Mouse (Mus musculus) layer of hippocampus, adult 9-10 months (tissue): ENCODE data around the gene Enpp5.
A peak's percentile ranks its signal among the peaks of the same experiment; 100 is the strongest.

Source experiments
- DNase-seq: peaks from one replicate; pipeline ENCODE4 v3.0.0; 2022; ENCODE audit warnings: low spot score

The Enpp5 gene

DNA sequence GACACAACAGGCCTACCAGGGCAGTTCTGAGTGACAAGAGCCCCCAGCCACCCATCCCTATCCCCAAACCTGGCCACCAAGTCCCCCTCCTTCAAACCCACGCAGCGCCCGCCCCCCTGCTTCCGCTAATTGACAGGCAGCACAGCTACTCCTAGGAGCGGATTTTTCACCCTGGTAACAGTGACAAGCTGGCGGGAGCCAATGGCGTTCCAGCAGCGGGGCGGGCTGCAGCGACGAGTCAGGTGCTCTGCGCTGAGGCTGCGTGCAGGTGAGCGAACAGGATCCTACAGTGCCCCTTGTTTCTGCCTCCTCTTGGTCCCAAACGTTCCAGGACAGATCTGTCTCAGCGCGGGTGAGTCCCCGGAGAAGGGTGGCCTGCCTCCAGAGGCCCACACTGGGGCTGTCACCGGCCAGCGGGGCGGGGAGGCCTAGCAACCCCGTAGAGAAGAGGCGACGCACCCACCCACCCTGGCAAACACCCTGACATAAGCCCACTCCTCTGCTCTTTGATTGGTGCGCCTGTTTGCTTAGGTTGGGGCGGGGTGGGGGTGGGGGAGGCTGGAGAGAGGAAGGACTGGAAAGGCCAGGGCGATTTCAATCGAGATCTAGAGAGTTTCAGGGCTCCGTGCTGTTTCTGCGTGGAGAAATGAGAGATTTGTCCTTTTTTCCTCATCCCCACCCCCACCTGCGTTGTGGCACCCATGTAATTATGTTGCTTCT is at the start of gene Enpp5:
Gene Enpp5, plus strand, starts transcription at position 183 of the 720 bp plus-strand sequence.
- DNase-seq: peak; percentile 59

DNA sequence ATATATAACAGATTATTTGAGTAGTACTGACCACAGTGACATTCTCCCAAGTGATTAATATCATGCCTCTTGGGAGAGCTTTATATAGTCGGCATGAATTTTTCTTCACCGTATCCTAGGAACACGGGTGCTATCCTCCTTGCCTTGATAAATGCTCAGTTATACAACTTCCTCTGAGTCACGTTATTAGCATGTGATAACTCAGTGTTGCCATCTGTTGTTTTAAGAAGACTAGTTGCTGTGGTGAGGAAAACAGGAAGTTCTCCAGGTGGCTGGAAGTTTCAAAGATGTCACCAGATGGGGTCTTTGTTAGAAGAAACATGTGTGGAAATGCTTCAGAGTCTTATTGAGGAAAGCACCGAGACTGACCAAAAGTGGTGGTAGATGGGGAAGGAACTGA is 49.0 kb upstream of the Enpp5 start:
- DNase-seq: no peak

DNA sequence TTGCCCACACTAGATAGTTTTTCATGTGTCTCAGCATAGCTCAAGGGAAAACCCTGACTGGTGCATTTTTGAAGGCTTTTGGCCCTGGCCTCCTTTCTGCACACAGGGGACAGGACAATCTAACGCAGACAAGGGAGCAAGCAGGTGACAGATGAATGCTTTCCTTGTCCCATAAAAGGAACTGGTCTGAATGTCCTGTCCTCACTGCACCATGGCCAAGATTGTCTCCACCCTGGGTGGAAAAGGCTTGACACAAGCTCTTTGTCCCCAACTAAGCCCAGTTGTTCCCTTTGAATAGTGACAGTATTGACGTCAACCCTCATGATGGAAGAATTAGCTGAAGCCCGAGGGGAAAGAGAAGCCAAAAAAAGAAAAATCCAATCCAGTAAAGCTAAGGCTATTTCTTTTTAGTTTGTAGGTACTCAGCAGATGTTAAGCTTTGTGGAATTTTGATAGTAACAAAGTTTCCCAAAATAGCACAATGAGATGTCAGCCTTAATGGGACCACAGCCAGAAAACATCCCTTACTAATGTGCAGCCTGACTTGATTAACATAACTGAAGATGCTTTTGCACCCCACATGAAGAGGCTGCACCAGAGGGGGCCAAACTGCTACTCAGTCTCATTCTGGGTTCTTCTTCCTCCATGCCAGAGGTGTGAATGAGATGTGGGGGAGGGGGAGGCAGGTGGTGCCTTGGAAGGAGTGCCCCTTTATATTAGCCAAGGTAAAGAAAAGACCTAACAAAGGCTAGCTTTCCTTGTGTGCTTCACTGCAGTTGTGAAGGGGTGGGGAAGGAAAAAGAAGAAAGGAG is 47.6 kb upstream of the Enpp5 start:
- no peak for DNase-seq

DNA sequence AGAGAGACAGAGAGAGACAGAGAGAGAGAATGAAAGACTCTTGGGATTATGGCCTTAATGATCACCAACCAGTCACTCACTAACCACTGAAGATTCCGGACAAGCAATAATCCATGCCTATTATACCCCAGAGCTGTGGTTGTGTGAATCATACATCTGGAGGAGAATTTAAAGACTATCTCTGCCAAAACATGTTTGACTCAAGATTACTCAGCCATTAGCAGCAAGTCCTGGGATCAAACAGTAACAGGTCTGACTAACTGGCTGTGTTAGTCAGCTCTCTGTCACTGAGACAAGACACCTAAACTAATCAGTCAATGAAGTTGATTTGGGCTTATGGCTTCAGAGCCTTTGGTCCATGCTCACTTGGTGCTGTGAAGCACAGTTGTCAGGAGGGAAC is 43.6 kb upstream of the Enpp5 start:
- no peak for DNase-seq

DNA sequence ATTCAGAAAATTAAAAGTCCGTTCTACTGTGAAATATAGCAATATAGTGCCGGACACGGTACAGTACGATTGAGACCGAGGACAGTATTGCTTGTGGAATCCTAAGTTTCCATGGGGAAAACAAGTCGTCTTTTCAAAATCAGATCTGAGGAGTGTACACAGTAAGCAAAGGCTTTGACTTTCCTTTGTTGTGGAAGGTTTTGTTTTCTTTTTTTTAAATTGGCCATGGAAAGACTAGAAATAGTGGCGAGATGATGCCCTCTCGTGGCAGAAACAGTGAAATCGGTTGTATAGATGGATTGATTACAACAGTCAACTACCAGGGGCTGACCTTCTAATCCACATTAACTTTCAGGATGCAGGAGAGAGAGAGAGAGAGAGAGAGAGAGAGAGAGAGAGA is 40.0 kb upstream of the Enpp5 start:
- DNase-seq: peak; percentile 57

DNA sequence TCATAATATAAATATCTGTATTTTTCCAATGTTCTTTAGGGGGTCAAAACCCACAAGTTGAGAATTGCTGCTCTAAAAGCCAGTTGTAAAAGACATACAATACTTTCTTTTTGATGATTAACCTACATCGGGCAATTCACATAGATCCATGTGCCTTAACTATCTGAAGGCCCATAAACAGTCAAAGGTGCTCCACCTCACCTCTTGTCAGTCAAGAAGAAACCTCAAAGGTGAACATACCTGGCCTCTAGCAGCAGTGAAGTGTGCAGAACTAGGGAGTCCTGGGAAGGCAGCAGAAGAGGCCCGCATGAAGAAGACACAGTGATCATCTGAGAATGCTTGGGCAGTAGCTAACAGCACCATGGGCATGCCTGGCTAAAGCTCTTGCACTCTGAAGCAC is 38.2 kb upstream of the Enpp5 start:
- no peak for DNase-seq

DNA sequence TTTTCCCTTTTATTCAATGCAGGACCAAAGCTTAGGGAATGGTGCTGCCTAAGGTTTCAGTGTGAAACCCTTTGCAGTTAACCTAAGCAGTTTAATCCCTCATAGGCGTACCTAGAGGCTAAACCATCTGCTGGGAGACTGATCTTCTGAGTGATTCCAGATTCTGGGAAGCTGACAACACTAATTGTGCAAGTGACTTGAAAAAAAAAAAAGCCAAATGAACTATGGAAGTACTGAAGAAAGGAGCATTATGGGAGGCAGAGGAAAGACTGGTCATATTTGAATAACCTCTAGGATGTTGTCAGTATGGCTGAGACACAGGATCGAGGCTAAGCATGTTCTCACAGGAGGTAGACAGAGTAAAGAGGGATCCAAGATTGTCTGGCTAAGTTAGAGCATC is 36.3 kb upstream of the Enpp5 start:
- DNase-seq: no peak

DNA sequence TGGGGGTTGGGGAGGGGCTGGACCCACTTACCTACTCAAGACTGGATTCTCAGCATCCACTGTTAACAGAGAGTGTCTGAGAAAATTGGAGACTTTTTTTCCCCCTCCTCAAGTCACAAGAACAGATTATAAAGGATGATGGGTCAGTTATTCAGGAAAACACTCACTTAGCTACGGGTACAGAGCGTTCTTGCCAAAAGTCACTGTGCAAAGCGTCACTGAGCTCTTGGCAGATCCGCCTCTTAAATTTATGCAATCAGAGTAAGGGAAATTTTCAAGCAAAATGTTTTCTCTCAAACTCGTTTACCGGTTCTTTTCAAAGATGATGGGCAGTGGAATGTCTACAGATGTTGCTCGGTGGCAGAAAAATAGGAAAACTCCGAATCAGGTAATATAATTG is 35.8 kb upstream of the Enpp5 start:
- DNase-seq: no peak

DNA sequence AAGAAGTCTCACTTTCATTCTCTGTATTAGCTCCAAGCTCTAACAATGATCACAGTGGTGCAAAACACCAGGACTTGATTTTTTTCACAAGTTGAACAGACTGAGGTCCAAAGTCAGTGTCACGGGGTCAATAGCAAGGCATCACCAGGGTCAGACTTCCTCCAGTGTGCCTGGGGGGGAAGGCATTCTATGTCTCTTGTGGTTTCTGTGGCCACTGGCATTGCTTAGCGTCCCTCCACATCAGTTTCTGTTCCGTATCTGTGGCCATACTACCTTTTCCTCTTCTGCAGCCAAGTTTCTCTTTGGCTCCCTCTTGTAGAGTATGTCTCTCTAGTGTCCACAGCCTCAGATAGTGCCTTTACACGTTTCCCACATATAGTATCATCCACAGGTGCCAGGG is 25.2 kb upstream of the Enpp5 start:
- no peak for DNase-seq

DNA sequence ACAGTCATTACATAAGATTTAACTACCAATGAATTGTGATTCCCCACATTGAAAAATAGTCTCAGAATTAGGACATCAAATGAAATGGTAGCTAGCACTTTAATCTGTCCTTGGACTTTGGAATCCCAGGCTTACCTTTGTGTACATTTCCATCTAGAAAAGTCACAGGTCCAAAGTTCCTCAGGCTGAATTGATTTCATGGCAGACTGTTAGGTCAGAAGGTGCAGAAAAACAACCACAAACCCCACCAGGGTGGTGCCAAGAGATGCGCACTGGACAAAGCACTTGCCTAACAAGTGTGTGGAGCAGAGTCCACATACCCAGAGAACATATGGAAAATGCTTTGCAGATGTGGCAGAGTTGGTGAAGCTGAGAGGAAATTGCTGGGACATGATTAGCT is 21.5 kb upstream of the Enpp5 start:
- no peak for DNase-seq

DNA sequence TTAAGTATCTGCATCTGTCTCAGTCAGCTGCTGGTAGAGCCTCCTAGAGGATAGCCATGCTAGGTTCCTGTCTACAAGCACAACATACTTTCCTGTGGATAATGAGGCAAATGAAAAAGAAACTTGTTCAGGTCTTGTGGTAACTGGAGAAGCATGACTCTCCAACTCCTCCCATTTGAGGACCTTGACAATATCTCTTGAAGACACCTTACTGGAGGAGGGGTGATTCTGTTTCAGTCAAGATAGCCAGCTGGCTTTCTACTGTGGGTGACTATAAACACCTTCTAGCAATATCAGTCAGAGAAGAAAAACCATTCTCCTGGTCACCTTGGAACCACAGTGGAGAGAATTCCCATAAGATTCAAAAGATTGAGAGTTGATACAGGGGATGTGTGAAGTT is 20.5 kb upstream of the Enpp5 start:
- DNase-seq: no peak

DNA sequence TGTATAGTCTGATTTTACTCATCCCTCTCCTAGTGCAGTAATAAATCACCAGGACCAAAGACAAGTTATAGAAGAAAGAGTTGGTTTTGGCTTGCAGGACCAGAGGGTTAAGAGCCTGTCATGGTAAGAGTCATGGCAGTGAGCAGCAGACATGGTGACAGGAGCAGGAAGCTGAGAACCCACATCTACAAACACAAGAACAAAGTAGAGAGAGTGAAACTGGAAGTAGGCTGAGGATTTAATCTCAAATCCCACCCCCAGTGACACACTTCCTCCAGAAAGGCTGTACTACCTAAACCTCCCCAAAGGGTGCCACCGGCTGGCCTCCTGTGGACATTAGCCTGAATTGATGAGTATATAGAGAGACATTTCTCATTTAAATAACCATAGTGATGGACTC is 17.8 kb upstream of the Enpp5 start:
- DNase-seq: no peak

DNA sequence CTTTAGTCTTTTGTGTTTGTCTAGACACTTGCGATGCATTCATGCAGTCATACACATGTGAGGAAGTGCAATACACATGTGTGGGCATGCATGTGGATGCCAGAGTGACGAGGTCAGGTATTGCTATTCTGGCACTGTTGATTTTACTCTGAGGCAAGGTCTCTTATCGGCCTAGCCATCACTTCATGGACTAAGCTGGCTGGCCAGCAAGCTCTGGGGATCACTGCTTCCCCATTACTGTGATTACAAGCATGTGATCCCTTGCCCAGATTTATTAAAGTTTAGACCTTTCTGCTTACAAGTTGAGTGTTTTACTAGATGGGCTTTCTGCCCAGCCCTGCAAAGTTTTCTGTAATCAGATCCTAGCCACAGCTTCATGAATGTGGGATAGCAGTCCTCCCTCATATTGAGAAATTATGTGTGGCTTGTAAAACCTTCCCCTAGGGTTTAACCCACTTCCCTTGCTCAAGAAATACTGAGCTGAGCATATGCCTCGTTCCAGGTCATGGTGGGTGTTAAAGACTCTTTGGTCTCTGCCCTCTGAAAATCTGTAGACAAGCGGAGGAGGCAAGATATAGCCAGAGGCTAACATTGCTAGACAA is 17.2 kb upstream of the Enpp5 start:
- no peak for DNase-seq

DNA sequence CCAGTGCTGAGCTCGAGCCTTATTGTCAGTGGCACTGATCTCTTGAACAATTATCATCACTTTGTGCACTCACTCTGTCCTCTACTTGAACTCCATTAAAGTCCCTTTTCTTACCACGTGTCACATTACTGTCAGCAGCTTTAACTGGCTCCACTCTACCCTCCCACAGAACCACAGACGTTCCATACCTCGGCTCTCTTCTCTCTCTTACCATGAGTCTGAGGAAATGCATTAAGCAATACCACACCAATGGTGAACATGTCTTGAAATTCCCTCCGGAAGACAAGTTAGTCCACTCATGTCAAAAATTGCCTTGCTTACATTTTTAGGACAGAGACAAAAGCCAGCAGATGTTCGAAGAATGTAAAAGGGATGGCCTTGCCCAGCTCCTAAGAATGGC is 9.7 kb upstream of the Enpp5 start:
- DNase-seq: no peak

DNA sequence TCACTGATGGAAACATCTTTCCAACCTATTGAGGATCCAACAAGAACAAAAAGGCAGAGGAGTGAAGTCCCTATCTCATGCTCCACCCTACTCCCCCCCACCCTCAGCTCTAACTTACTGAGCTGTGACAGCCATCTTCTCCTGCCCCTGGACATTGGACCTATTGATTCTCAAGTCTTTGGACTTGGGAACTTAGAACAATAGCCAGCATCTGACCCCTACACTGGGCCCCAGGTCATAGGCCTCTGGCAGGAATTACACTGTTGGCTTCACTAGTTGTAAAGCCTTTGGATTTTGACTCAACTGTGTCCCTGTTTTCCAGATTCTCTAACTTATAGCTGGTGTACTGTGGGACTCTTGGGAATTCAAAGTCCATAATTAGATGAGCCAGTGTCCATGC is 6.9 kb upstream of the Enpp5 start:
- no peak for DNase-seq

DNA sequence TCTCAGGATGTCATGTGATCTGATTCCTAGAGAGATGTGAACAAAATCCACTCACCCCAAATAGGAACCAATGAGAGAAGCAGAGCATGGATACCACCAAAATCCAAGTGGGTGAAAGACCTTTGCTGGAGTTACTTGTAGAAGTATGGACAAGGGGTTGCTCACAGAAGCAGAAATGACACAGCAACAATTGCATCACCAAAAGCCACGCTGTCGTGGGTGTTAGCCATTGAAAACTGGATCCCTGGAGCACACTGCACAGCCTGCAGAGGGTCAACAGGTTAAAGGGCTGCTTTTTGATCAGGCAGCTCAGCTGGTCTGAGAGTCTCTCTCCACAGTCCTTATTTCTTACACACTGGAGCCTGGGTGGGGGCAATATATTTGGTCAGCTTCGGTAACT is 3.0 kb upstream of the Enpp5 start:
- no peak for DNase-seq

DNA sequence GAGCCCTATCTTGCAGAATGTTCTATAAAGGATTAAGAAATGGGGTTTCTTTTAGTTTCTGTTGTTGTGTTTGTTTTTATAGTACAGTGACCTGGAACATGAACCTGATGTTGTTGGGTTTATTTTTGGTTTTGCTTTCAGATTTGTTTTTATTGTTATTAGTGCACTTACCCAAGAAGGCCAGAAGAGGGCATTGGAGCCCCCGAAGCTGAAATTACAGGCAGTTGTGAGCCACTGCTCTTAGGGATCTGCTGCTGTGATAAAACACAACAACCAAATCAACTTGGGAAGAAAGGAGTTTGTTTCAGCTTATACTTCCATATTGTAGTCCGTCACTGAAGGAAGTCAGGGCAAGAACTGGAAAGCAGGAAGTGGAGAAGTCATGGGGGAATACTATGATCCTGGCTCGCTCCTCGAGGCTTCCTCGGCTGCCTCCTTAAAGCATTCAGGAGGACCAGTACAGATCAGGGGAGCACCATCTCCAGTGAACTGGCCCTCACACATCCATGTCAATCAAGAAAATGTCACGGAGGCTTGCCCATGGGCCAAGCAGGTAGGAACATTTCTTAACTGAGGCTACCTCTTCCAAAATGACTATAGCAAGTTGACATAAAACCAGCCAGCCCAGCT is 2.4 kb upstream of the Enpp5 start:
- DNase-seq: no peak

DNA sequence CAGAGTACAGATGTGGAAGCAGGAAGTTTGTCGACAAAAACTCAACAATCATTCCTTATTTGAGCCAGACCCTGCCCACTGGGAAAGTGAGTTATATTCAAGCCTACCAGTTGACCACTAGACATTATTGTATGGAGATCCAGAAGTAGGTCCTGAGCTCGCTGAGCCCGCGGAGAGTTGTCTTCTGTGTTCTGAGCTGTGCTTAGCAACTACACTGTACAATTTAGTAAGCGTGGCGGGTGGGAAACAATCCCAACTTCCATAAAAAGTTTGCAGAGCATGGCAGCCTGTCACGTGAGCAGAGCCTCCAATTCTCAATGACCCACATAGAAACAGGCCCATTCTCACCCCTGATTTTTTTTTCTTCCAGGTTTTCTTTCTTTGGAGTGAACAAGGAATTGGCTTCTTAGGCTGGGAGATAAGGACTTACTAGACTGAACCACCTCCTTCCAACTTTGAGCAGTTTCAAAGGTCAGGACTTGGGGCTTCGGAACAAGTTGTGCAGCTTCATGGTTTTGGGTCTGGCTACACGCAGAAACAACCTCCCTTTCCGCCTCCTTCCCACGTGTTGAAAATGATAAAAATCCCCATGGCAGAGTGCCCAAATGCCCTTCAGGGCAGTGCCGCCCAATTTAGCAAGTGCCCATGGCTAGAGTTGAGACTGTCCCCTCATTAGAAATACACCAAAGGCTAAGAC is 1.3 kb upstream of the Enpp5 start:
- DNase-seq: no peak

DNA sequence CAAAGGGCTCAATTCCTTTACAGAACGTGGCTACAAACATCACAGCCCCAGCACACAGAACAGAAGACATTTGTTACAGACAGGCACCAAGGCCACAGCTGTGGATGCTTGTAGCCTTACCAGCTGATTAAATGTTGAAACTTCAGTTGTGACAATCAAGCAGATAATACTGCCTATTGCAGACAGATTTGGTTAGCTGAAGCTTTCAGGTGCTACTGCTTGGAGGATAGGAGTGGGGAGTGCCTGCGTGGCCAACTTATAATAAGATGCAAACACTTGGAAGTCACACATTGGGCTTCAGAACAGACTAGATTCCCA is 811 bp upstream of the Enpp5 start:
- DNase-seq: no peak

DNA sequence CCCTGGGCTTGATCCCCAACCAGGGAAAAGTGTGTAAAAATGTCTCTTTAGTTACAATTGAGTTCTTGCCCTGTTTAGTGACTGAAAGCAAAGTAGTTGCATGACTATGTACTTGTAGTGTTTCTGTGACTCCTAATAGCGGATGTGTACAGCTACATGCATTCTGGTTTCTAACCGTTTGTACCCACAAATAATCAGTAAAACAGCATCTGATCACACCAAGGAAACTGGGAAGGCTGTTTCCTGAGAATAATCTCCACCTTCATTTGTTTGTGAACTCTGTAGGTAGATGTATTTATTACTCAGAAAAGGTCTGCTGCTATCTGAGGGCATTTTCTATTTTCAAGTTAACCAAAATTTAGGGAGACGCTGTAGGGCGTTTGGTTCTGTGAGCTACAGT is 4.5 kb downstream of the Enpp5 start:
- no peak for DNase-seq

DNA sequence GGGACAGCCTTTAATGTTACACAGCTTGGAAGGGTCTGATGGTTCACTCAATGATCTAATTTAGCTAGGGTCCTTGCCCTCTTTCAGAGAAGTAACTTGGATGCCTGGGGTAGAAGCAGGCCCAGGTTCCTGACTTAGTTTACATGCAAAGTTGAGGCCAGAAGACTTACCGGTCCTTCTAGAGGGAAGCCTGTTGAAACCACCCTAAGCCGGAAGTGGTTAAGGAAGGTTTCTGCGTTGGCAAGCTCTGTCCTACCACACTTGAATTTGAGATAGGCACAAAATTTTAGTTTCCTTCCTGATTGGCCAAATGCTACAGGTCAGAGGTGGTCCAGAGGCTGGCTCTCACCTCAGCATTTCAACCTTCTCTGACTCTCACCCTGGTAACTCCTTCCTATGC is 9.6 kb downstream of the Enpp5 start:
- DNase-seq: no peak

DNA sequence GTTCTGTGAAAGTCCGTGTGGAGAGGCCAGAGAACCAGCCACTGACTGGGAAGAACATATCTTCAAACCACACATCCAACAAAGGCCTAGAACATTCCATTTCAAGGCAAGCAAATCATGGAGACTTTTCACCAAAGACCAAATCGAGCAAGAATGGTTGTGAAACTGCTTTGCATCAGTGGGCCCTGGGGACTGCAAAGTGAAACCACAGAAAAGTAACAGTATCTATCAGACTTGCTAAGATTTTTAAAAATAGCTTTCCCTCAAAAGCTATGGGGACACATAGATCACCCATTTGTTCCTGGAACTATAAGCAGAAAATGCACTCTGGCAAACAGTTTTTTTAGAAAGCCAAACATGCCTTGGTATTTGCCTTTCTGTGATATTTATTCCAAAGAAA is 12.3 kb downstream of the Enpp5 start:
- no peak for DNase-seq

DNA sequence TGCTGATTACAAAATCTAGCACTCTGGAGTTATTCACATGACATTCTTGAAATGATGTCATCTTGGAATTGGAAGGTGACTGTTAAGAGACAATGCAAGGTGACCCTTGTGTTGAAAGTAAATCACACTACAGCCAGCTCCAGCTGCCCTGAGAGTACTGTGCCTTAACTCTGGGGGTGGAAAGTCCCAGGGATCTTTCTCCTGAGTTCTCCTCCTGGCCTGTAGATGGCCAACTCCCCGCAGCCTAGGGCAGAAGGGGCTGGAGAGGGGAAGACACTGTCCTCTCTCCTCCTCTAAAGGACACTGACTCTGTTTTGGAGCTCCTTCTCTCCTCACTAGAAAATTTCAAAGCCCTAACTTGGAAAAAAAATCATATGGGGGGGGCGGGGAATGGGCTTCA is 12.9 kb downstream of the Enpp5 start:
- no peak for DNase-seq
